Mouse (Mus musculus) thymus, postnatal 4 days (tissue): Measurements from ENCODE around the gene Tulp2.

Source experiments
- DNase-seq: peaks from one replicate; pipeline ENCODE4 v3.0.0; 2021

Gene Tulp2

GRCm38 (mm10) chr7:45560241-45560640 lies 78.6 kb downstream of the Tulp2 start:
- no peak for DNase-seq

- peak; percentile 89 for DNase-seq
Measured at GRCm38 (mm10) chr7:45560843-45561623, 79.4 kb downstream of the Tulp2 start.

- no peak for DNase-seq
Measured at GRCm38 (mm10) chr7:45561624-45562520, 80.2 kb downstream of the Tulp2 start.

DNA sequence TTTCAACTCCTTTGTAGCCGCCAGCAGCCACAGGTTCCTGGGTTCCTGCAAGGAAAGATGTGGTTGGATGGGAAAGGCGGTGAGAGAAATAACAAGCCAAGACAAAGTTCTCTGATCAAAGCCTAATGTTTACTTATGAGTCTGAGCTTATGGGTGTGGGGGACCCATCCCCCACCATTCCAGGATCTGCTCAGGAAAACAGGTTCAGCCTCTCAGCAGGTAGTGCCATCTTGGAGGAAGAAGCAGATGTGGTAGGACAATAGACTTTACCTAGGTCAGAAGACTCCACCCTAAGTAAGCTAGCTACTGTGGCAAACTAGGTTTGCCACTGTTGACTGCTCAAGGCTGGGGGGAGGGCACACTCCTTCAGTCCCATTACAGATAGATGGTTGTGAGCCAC lies 83.1 kb downstream of the Tulp2 start:
- DNase-seq, result no peak

GRCm38 (mm10) chr7:45565446-45565845 lies 83.8 kb downstream of the Tulp2 start:
- no peak for DNase-seq

GRCm38 (mm10) chr7:45567112-45567779 lies 85.6 kb downstream of the Tulp2 start:
- DNase-seq, result no peak

DNA sequence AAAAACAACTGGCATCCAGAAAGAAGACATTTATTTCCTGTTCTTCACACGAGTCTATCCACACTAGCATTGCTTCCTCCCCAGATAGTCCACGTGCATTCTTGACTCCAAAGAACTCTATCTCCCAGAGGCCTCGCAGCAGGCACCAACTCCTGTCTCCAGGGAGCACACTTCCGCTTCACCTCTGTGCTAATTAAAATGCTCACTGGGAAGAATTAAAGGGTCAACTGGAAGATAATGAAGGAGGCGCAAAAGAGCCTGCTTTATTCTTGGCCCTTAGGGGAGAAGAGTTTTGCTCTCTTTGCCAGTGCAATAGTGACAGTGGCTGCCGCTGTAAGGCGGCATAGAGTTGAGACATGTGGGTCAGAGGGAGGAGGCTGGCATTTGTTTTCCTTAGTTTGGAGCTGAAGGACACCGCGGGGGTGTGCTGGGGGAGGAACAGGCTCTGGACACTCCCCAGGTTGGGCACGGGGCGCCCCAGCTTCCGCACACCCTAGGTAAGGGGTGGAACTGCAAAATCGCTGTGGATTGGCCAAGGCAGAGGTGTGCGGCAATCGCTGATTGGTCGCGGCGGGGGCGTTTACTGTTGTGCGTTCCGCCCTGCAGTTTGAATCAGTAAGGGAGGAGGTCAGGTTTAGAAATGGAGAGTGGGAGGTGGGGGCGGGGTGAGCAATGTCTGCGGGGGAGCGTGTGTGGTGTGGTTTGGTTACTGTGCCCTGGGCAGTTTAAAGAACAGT lies 86.3 kb downstream of the Tulp2 start:
- DNase-seq, result peak; percentile 92

DNA sequence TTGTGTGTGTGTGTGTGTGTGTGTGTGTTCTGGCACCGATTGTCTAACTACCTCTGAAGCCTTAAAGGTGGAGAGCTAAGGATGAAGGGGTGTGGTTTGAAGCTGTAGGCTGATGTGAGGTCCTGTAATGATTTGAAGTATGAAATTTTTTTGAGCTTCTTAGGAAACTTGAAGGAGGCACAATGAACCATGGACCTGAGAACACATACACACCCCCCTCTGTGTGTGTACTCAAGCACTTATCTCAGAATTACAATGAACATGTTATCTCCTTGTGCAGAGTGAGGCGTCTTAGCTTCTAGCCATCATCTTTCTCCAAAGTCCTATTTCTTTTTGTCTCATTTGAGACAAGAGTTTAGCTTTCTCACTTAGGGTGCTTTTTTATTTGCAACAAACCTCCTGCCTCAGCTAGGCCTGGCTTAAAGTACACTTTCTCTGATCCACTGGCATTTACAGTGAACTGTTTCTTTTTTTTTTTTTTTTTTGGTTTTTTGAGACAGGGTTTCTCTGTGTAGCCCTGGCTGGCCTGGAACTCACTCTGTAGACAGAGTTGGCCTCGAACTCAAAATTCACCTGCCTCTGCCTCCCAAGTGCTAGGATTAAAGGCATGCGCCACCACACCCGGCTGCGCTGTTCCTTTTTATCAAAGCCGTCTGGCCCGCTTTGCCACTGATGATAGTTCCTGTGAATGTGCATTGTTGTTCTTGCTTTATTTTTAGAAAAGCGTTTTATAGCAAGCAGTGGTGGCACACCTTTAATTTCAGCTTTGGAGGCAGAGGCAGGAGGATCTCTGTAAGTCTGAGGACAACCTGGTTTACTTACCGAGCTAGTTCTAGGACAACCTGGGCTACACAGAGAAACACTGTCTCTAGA lies 87.2 kb downstream of the Tulp2 start:
- DNase-seq, result no peak

- peak; percentile 85 for DNase-seq
Measured at GRCm38 (mm10) chr7:45570103-45570741, 88.5 kb downstream of the Tulp2 start, which contains the start of gene Bcat2. TSS of gene Bcat2 (plus strand) at chr7:45570153.

- DNase-seq, result no peak
Measured at GRCm38 (mm10) chr7:45571966-45572365, 90.3 kb downstream of the Tulp2 start.
